Mouse (Mus musculus) embryo, embryonic 11 days (tissue): Measurements from ENCODE around the gene 1700001O22Rik.

Source experiments
- DNase-seq: peaks from one replicate; pipeline ENCODE4 v3.0.0-alpha.2; 2015

The 1700001O22Rik gene

DNA sequence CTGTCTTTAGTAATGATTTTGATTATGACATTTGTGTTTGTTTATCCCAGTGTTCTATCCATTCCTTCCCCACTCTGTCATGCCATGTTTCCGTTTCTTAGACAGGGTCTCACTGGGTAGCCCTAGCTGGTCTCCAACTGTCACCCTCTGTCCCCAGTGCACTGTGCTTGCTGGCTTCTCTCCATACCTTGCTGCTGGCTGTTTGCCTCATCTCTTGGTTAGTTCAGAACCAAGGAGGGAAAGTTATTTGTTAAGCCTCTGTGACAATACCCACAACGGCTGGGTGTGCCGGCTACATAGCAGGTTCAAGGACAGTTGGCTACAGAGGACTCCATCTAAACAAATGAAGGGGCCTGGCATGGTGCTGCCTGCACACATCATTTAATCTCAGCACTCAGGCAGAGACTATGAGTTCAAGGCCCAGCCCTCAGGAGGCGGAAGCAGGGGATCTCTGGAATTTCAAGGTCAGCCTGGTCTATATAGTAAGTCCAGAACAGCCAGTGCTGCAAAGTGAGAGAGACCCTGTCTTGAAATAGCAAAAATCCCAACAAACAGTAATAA, 55.8 kb downstream of the 1700001O22Rik start:
- no peak for DNase-seq
